Mouse (Mus musculus): ENCODE measurements around the gene Astn1. TPM values are rescaled to one million over a fixed set of nuclear protein-coding genes. Genes with fewer than 3 reads are reported as not detected.

Gene Astn1
- total and polyA plus RNA-seq, 2 experiments from 2014 or later = 0.10 to 0.95 TPM

- TF ChIP-seq EP300 (IDR thresholded peaks at IDR 0.05; ENCODE audit: low read depth) (no peak), CTCF (IDR thresholded peaks at IDR 0.05; ENCODE audit: low read depth) (no peak)
- DNase-seq (ENCODE audit: low spot score) (no peak), ATAC-seq (ENCODE audit: insufficient read depth, low read depth) (no peak)
- Histone ChIP-seq H3K4me1 (ENCODE audit: control insufficient read depth, insufficient read depth) (no peaks in the 10 kb centered on the region), H3K27ac (ENCODE audit: low read depth) (no peak overlapping the region), H3K4me2 (ENCODE audit: low read depth, low read length) (no peak overlapping the region), H3K27me3 (ENCODE audit: control insufficient read depth, insufficient read depth, low read length) (no peaks in the 10 kb centered on the region), H3K36me3 (replicated peaks; ENCODE audit: control insufficient read depth, insufficient read depth, low read length) (no peaks in the 10 kb centered on the region), H3K9me3 (replicated peaks; ENCODE audit: control insufficient read depth, low read length) (no peaks in the 10 kb centered on the region), H3K4me3 (ENCODE audit: low read depth, low read length) (no peak overlapping the region), H3K9ac (replicated peaks; ENCODE audit: low read depth, low read length) (no peak overlapping the region)
- WGBS = 48% methylated on average over 1 of the region's 1 CpGs
These were observed 60.7 kb downstream of the Astn1 start for GRCm38 (mm10) chr1:158422739-158423138.

- Histone ChIP-seq H3K9me3 (replicated peaks; ENCODE audit: control insufficient read depth, low read length) (no peaks in the 10 kb centered on the region), H3K4me1 (ENCODE audit: control insufficient read depth, insufficient read depth) (no peaks in the 10 kb centered on the region), H3K9ac (replicated peaks; ENCODE audit: low read depth, low read length) (no peak overlapping the region), H3K27ac (ENCODE audit: low read depth) (no peak overlapping the region), H3K4me2 (ENCODE audit: low read depth, low read length) (no peak overlapping the region), H3K4me3 (ENCODE audit: low read depth, low read length) (no peak overlapping the region), H3K27me3 (ENCODE audit: control insufficient read depth, insufficient read depth, low read length) (no peaks in the 10 kb centered on the region), H3K36me3 (replicated peaks; ENCODE audit: control insufficient read depth, insufficient read depth, low read length) (no peaks in the 10 kb centered on the region)
- WGBS = 48% methylated on average over 1 of the region's 1 CpGs
- DNase-seq (ENCODE audit: low spot score) = no peak
- no peak for ATAC-seq (ENCODE audit: insufficient read depth, low read depth)
- TF ChIP-seq CTCF (IDR thresholded peaks at IDR 0.05; ENCODE audit: low read depth) (no peak), EP300 (IDR thresholded peaks at IDR 0.05; ENCODE audit: low read depth) (no peak)
These were observed 84.0 kb downstream of the Astn1 start for GRCm38 (mm10) chr1:158446071-158446470.

GRCm38 (mm10) chr1:158447956-158448355, 85.9 kb downstream of the Astn1 start:
- Histone ChIP-seq H3K27ac (ENCODE audit: low read depth) (no peak overlapping the region), H3K9ac (replicated peaks; ENCODE audit: low read depth, low read length) (no peak overlapping the region), H3K4me1 (ENCODE audit: control insufficient read depth, insufficient read depth) (no peaks in the 10 kb centered on the region), H3K9me3 (replicated peaks; ENCODE audit: control insufficient read depth, low read length) (no peaks in the 10 kb centered on the region), H3K4me3 (ENCODE audit: low read depth, low read length) (no peak overlapping the region), H3K27me3 (ENCODE audit: control insufficient read depth, insufficient read depth, low read length) (no peaks in the 10 kb centered on the region), H3K4me2 (ENCODE audit: low read depth, low read length) (no peak overlapping the region), H3K36me3 (replicated peaks; ENCODE audit: control insufficient read depth, insufficient read depth, low read length) (no peaks in the 10 kb centered on the region)
- WGBS = 72% methylated on average over 7 of the region's 7 CpGs
- no peak for TF ChIP-seq CTCF (IDR thresholded peaks at IDR 0.05; ENCODE audit: low read depth)
- TF ChIP-seq EP300 (IDR thresholded peaks at IDR 0.05; ENCODE audit: low read depth) = no peak
- ATAC-seq (ENCODE audit: insufficient read depth, low read depth) = no peak
- DNase-seq (ENCODE audit: low spot score) = no peak

GRCm38 (mm10) chr1:158452675-158453074, 90.6 kb downstream of the Astn1 start:
- Histone ChIP-seq H3K4me2 (ENCODE audit: low read depth, low read length) (no peak overlapping the region), H3K4me3 (ENCODE audit: low read depth, low read length) (no peak overlapping the region), H3K4me1 (ENCODE audit: control insufficient read depth, insufficient read depth) (no peaks in the 10 kb centered on the region), H3K27me3 (ENCODE audit: control insufficient read depth, insufficient read depth, low read length) (no peaks in the 10 kb centered on the region), H3K36me3 (replicated peaks; ENCODE audit: control insufficient read depth, insufficient read depth, low read length) (no peaks in the 10 kb centered on the region), H3K9ac (replicated peaks; ENCODE audit: low read depth, low read length) (no peak overlapping the region), H3K9me3 (replicated peaks; ENCODE audit: control insufficient read depth, low read length) (no peaks in the 10 kb centered on the region), H3K27ac (ENCODE audit: low read depth) (no peak overlapping the region)
- TF ChIP-seq EP300 (IDR thresholded peaks at IDR 0.05; ENCODE audit: low read depth) (no peak), CTCF (IDR thresholded peaks at IDR 0.05; ENCODE audit: low read depth) (no peak)
- no peak for DNase-seq (ENCODE audit: low spot score)
- no peak for ATAC-seq (ENCODE audit: insufficient read depth, low read depth)

GRCm38 (mm10) chr1:158453587-158453986, 91.5 kb downstream of the Astn1 start:
- TF ChIP-seq EP300 (IDR thresholded peaks at IDR 0.05; ENCODE audit: low read depth) = no peak
- no peak for TF ChIP-seq CTCF (IDR thresholded peaks at IDR 0.05; ENCODE audit: low read depth)
- Histone ChIP-seq H3K27ac (ENCODE audit: low read depth) (no peak overlapping the region), H3K36me3 (replicated peaks; ENCODE audit: control insufficient read depth, insufficient read depth, low read length) (no peaks in the 10 kb centered on the region), H3K9ac (replicated peaks; ENCODE audit: low read depth, low read length) (no peak overlapping the region), H3K4me3 (ENCODE audit: low read depth, low read length) (no peak overlapping the region), H3K9me3 (replicated peaks; ENCODE audit: control insufficient read depth, low read length) (no peaks in the 10 kb centered on the region), H3K27me3 (ENCODE audit: control insufficient read depth, insufficient read depth, low read length) (no peaks in the 10 kb centered on the region), H3K4me1 (ENCODE audit: control insufficient read depth, insufficient read depth) (no peaks in the 10 kb centered on the region), H3K4me2 (ENCODE audit: low read depth, low read length) (no peak overlapping the region)
- ATAC-seq (ENCODE audit: insufficient read depth, low read depth) = no peak
- WGBS = 78% methylated on average over 5 of the region's 5 CpGs
- DNase-seq (ENCODE audit: low spot score) = no peak

GRCm38 (mm10) chr1:158463975-158464374, 101.9 kb downstream of the Astn1 start:
- ATAC-seq (ENCODE audit: insufficient read depth, low read depth) = no peak
- DNase-seq (ENCODE audit: low spot score) = no peak
- H3K4me2 ChIP-seq (ENCODE audit: low read depth, low read length) = no peak overlapping the region
- H3K36me3 ChIP-seq (replicated peaks; ENCODE audit: control insufficient read depth, insufficient read depth, low read length) = no peaks in the 10 kb centered on the region
- H3K27ac ChIP-seq (ENCODE audit: low read depth) = no peak overlapping the region
- H3K4me1 ChIP-seq (ENCODE audit: control insufficient read depth, insufficient read depth) = no peaks in the 10 kb centered on the region
- H3K9me3 ChIP-seq (replicated peaks; ENCODE audit: control insufficient read depth, low read length) = no peaks in the 10 kb centered on the region; the same call in 1 of the 2 replicates
- no peak overlapping the region for H3K9ac ChIP-seq (replicated peaks; ENCODE audit: low read depth, low read length)
- WGBS = 54% methylated on average over 6 of the region's 6 CpGs
- no peaks in the 10 kb centered on the region for H3K27me3 ChIP-seq (ENCODE audit: control insufficient read depth, insufficient read depth, low read length)
- no peak overlapping the region for H3K4me3 ChIP-seq (ENCODE audit: low read depth, low read length)
- TF ChIP-seq EP300 (IDR thresholded peaks at IDR 0.05; ENCODE audit: low read depth) (no peak), CTCF (IDR thresholded peaks at IDR 0.05; ENCODE audit: low read depth) (no peak)
